Mouse (Mus musculus): Measurements from ENCODE around the gene Sys1. TPM values are rescaled to one million over a fixed set of nuclear protein-coding genes. Genes with fewer than 3 reads are reported as not detected.

Sys1 gene
- total RNA-seq, 2 experiments from 2014 or later = 43.5 to 44.6 TPM

DNA sequence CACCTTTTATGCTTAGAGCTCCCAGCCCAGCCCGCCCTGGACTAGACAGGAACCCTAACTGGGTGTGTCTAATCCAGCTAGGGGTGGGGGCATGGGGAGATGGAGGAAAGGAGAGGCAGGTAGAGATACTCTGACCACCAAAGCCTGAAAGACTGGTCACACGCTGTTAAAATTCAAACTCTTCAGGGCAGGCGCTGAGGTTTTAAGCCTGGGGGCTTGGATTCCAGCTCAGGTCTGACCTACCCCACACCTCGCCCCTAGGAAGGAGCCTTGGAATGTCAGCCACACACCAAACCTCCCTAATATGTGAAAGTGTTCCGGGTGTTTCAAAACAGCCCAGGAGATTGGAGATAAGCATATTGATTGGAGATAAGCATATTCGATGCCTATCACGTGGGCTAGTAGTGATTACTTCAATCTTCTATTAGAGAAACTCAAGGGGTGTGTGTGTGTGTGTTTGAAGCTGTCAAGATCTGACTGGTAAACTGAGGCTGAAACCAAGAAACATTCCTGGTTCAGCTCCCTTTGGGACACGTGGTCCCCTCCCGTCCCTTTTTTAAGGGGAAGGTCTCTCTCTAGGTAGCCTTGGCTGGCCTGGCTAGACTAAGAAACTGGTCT lies 23.4 kb upstream of the Sys1 start:
- no peak for DNase-seq (ENCODE audit: low spot score in 2 of 2)

- no peak for DNase-seq (ENCODE audit: low spot score in 2 of 2)
Measured at GRCm38 (mm10) chr2:164434681-164435080, 22.1 kb upstream of the Sys1 start.

DNA sequence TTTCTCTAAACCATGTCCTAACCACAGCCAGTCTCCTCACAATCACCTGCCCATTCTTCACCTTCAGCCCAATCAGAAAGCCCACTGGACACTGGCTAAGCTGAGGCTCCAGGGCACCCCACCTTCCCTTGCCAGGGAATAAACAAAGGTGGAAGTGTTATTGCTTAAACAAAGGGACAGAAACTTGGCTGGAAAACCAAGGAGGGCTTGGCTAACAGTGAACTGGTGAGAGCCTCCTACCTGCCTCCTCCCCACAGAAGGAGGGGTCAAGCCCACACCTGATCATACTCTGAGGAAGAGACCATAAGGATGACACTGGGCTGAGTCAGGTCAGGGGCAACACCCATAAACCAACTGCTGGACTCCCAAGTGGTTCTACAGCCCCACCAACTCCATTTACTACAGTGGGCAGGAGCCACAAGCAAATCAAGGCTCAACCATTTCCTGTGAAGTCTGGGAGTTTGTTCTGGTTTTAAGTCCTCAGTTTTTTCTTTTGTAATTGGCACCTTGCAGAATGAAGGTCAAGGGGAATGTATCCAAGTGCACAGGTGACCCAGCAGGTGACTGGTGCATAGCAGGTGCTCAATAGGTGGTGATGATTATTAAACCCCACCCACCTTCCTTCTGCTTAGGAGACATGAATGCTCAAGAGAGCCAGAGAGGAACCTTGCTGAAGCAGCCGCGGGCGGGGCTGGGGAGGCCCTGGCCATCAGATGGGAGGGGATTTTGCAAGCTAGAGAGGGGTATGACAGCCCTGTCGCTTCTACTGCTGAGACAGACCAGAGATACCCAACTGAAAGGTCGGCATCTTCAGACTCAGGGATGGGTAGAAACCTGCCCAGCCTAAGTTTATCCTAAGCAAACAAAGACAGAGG lies 21.3 kb upstream of the Sys1 start:
- no peak for DNase-seq (ENCODE audit: low spot score in 2 of 2)

DNA sequence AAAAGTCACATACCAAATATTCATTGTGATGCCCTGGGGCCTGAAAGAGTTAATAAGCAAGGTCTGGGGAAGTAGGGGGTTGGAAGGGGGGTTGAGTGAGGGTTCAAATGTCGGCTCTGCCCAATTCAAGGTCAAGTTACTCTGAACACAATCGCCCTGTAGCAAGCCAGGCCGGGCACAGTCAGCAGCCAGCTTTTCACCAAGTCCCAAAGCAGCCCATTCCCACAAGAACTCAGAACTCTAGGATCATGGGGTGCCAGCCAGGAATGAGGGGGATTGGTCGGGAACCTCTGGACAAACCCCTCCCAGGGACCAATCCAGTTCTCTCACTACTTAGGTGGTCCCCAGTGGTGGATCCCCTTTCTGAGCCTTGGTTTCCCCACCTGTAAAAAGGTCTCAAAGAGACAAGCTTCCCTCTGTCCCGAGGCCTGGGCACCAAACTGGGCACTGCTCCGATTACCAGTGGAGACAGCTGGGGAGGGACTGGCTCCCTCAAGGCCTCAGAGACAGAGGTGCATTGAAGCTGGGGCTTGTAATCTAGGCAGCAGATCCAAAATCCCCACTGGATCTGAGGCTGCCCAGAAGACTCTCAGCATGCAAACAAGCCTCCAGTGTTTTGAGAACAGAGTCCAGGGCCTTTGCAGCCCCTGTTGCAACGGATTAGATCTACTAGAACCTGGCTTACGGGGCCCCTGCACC lies 20.4 kb upstream of the Sys1 start:
- DNase-seq (ENCODE audit: low spot score in 2 of 2) = no peak

GRCm38 (mm10) chr2:164436961-164437360 lies 19.8 kb upstream of the Sys1 start:
- DNase-seq (ENCODE audit: low spot score in 2 of 2) = no peak

GRCm38 (mm10) chr2:164437710-164438109 lies 19.1 kb upstream of the Sys1 start:
- DNase-seq (ENCODE audit: low spot score in 2 of 2) = no peak

DNA sequence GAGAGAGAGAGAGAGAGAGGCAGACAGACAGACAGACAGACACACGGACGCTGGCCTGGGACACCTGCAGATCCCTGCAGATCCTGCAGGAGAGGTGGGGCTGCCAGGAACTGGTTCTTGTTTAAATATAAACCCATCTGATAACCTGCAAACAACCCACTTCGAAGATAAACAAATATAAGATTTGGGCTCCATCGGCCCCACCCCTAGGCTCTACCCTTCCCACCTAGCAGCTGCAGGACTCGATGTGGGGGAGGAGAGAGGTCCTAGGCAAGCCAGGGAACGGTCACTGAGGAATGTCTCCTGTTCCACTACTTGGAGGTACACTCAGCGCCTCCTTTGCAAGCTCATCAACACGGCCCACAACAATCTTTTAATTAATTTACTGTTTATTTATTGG lies 18.5 kb upstream of the Sys1 start:
- no peak for DNase-seq (ENCODE audit: low spot score in 2 of 2)

DNA sequence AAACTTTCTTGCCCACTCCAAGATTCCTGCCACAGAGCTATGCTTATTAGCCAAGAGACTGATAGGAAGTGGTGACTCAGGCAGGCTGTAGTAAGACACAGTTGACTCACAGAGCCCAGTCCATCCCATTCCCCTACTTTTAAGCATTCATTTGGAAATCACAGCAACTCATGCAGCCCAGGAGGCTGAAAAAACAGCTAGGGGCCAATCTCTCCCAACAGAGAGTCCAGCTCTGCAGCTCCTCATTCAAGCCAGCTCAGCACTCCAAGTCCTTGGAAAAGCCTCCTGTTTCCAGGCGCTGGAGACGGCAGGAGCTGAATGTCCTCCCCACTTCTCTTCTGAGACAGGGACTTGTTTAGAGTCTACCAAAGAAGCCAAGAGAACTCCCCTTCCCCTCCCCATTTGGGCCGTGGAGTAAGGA lies 17.8 kb upstream of the Sys1 start:
- peak; percentile 12 to 41 for DNase-seq (ENCODE audit: low spot score in 2 of 2)

- no peak for DNase-seq (ENCODE audit: low spot score in 2 of 2)
Measured at GRCm38 (mm10) chr2:164440314-164440713, 16.4 kb upstream of the Sys1 start.

DNA sequence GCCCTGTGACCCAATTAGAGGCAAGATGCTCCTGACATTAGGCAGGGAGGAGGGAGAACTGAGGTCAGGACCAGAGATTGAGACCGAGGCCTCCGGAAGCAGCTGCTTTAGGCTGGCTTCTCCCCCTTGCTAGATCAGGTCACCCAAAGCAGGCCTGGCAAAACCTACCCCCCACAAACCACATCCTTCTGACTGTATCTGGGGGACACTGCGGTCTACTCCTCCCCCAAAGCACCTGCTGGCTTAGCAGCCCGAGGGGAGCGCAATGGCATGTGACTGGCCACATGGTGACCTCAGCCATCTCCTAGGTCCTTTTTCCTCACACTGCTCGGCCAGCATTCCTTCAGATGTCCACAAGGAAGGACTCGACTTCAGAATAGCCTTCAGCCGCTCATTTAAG lies 15.6 kb upstream of the Sys1 start:
- DNase-seq (ENCODE audit: low spot score in 2 of 2) = no peak

- no peak for DNase-seq (ENCODE audit: low spot score in 2 of 2)
Measured at GRCm38 (mm10) chr2:164441731-164442130, 15.0 kb upstream of the Sys1 start.

DNA sequence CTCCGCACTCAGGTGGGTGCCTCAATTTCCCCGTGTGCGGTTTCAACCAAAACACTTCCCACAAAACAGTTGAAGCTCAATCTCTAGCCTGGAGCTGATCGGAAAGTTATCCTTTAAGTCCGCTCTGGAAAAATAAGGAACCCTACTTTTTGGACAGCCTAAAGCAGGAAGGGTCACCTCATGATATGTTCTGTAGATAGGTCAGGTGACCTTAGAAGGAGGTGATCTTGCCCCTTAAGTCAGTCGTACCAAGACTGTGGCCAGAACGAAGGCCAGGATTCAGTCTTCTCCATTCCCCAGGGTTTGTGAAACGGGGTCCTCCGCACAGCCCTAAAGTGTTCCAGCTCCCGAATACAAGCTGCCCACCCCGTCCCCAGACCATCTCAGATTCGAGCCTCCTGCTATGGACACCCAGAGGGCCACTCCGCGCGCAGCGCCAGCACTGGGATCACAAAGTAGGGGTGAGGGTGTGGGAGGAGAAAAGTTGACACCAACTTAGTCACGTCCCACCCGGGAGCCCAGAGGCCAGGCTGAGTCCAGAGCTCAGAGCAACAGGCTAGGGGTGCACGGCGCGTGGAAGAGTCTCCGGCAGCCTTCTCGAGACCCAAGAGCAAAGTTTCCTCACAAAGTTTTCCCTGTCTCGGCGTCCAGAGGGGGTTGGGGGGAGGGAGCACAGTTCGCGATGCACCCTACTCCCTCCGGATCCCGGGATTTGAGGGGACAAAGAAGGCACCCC lies 14.3 kb upstream of the Sys1 start:
- no peak for DNase-seq (ENCODE audit: low spot score in 2 of 2)

DNA sequence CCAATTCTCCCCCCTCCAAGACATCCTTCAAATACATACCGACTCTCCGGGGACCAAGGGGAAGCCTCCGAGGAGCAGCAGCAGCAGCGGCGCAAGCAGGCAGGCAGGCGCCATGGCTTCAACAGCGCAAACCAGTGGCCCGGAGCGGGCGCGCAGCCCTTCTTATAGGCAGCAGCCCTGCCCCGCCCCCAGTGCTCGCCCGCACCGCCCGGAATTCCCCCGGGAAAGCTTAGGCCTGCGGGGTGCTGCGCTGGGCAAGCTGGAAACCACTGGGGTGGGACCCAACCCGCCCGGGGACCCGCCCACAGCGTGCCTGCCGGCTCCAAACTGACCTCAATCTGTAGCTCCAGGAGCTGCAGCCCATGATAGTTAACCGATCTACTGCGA lies 13.7 kb upstream of the Sys1 start:
- DNase-seq (ENCODE audit: low spot score in 2 of 2) = peak; percentile 65

DNA sequence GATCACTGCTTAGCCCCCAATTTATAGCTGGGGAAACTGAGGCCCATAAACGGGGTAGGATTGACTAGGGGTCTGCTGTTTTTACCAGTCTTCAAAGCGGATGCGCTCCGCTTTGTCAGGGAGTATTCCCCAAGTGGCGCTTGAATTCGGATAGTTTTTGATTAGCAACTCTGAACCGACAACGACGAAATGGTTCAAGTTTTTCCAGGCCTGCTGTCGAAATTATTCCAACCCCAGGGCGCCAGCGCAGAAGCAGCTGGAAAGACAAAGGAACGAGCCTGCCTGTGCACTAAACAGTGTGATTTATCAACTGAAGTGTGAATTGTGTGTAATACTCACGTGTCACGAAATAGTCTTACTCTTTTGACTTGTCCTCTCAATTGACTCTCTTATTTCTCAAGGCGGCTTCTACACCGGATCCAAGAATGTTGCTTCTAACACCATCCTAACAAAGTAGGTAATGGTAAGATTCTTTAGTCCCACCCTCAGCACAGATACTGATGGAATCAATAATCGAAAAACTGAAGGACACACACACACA lies 13.2 kb upstream of the Sys1 start, which contains the start of gene Sdc4:
Sdc4 (minus strand) TSS at position 428 of the 541 bp plus-strand sequence.
- no peak for DNase-seq (ENCODE audit: low spot score in 2 of 2)

GRCm38 (mm10) chr2:164444701-164445100 lies 12.1 kb upstream of the Sys1 start:
- no peak for DNase-seq (ENCODE audit: low spot score in 2 of 2)

- DNase-seq (ENCODE audit: low spot score in 2 of 2) = no peak
Measured at GRCm38 (mm10) chr2:164445399-164446085, 11.2 kb upstream of the Sys1 start.

GRCm38 (mm10) chr2:164446086-164446469 lies 10.7 kb upstream of the Sys1 start:
- DNase-seq (ENCODE audit: low spot score in 2 of 2) = no peak

GRCm38 (mm10) chr2:164448140-164448539 lies 8.6 kb upstream of the Sys1 start:
- DNase-seq (ENCODE audit: low spot score in 2 of 2) = no peak

- DNase-seq (ENCODE audit: low spot score in 2 of 2) = no peak
Measured at GRCm38 (mm10) chr2:164448921-164449320, 7.8 kb upstream of the Sys1 start.

DNA sequence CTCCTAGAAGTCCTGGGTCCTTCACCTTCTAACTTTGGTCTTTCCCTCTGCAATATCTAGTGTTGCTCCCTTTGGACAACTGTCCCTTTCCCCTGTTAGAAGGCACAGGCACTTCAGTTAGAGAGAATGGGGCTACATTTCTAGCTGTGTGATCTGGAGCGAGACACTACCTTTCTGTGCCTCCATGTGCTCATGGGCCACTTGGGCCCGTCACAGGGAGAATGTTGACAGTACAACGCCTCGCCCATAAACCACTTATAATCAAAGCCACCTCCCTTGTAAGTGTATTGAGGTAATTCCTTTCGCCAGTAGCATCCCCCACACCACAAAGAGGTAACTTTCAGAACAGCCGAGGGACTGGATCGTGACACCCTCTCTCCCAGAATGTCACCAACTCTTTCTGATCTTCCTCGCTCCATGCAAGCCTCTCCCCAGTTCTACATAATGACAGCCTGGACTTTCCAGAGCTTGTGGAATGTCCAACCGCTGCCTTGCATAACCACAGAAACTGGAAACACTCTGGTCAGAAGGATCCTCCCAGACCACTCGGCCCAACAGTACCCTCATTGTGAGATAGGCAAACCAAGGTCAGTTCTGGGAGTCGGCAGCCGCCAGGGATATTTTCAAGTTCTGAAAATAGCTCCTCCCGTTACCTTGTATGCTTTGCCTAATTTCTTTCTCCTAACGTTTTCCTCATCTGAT lies 7.3 kb upstream of the Sys1 start:
- no peak for DNase-seq (ENCODE audit: low spot score in 2 of 2)
